Mouse (Mus musculus) MEL (cell line): ENCODE results near the gene Clcn6.

Experiments used
- CTCF ChIP-seq, 3 experiments: IDR thresholded peaks in 2 of 3; conservative IDR thresholded peaks in 1 of 3; 2 replicates each; pipeline ENCODE4 v1.5.1; 2011 to 2012; ENCODE audit warnings: low read length in 3 of 3, low read depth in 2 of 3, mild to moderate bottlenecking in 2 of 3, improper control_type of control experiment in 1 of 3, inconsistent platforms in 1 of 3, mixed read lengths in 1 of 3, moderate library complexity in 1 of 3; ENCODE audit not compliant: control insufficient read depth in 1 of 3, insufficient read depth in 1 of 3, poor library complexity in 1 of 3, severe bottlenecking in 1 of 3
- EP300 ChIP-seq, 2 experiments: IDR thresholded peaks; 2 replicates each; pipeline ENCODE4 v1.6.1; 2011; ENCODE audit warnings: improper control_type of control experiment in 2 of 2, low read length in 2 of 2, low read depth in 1 of 2, mild to moderate bottlenecking in 1 of 2
- KAT2A ChIP-seq: conservative IDR thresholded peaks from 2 replicates; pipeline ENCODE4 v1.6.1; 2012; ENCODE audit warnings: low read depth, low read length, improper control_type of control experiment, inconsistent platforms
- POLR2A ChIP-seq, 2 experiments: IDR thresholded peaks; 2 replicates each; pipeline ENCODE4 v1.6.1; 2011 to 2012; ENCODE audit warnings: low read length in 2 of 2, mild to moderate bottlenecking in 2 of 2, control low read depth in 1 of 2, improper control_type of control experiment in 1 of 2, low read depth in 1 of 2, moderate library complexity in 1 of 2; ENCODE audit not compliant: control insufficient read depth in 1 of 2, insufficient read depth in 1 of 2, poor library complexity in 1 of 2
- POLR2AphosphoS2 ChIP-seq: IDR thresholded peaks from 2 replicates; pipeline ENCODE4 v1.6.1; 2011; ENCODE audit warnings: low read length, improper control_type of control experiment
- POLR2AphosphoS5 ChIP-seq: IDR thresholded peaks from 2 replicates; pipeline ENCODE4 v1.6.1; 2012; ENCODE audit warnings: low read depth, borderline replicate concordance, mild to moderate bottlenecking, inconsistent platforms, low read length, moderate library complexity, mixed read lengths
- TAL1 ChIP-seq: IDR thresholded peaks from 2 replicates; pipeline ENCODE4 v1.6.1; 2012; ENCODE audit warnings: mild to moderate bottlenecking, inconsistent platforms, low read length, moderate library complexity, mixed read lengths
- USF2 ChIP-seq, 2 experiments: IDR thresholded peaks; 2 replicates each; pipeline ENCODE4 v1.6.1; 2011 to 2012; ENCODE audit warnings: improper control_type of control experiment in 2 of 2, low read length in 2 of 2, borderline replicate concordance in 1 of 2, inconsistent platforms in 1 of 2, low read depth in 1 of 2, mild to moderate bottlenecking in 1 of 2; ENCODE audit not compliant: insufficient read depth in 1 of 2
- ZKSCAN1 ChIP-seq: IDR thresholded peaks from 2 replicates; pipeline ENCODE4 v1.6.1; 2012; ENCODE audit warnings: low read depth, mild to moderate bottlenecking, inconsistent platforms, low read length, improper control_type of control experiment, moderate library complexity
- ZNF384 ChIP-seq: IDR thresholded peaks from 2 replicates; pipeline ENCODE4 v1.6.1; 2012; ENCODE audit warnings: low read depth, mild to moderate bottlenecking, inconsistent platforms, low read length, improper control_type of control experiment

- TF ChIP-seq ZNF384, result no peak
- TF ChIP-seq CTCF (IDR thresholded peaks at IDR 0.05 in 2 of 3, conservative IDR thresholded peaks at IDR 0.05 in 1 of 3; ENCODE audit: control insufficient read depth in 1 of 3, insufficient read depth in 1 of 3, low read depth in 2 of 3, low read length in 3 of 3, poor library complexity in 1 of 3, severe bottlenecking in 1 of 3), result no peak
- no peak for TF ChIP-seq EP300 (IDR thresholded peaks at IDR 0.05; ENCODE audit: low read depth in 1 of 2, low read length in 2 of 2)
- TF ChIP-seq POLR2A (IDR thresholded peaks at IDR 0.05; ENCODE audit: control insufficient read depth in 1 of 2, insufficient read depth in 1 of 2, low read depth in 1 of 2, low read length in 2 of 2, poor library complexity in 1 of 2), result no peak
- TF ChIP-seq USF2 (IDR thresholded peaks at IDR 0.05; ENCODE audit: borderline replicate concordance in 1 of 2, insufficient read depth in 1 of 2, low read depth in 1 of 2, low read length in 2 of 2), result no peak
- no peak for TF ChIP-seq POLR2AphosphoS5
- no peak for TF ChIP-seq ZKSCAN1
- no peak for TF ChIP-seq POLR2AphosphoS2
- no peak for TF ChIP-seq TAL1
- no peak for TF ChIP-seq KAT2A
Observed at GRCm38 (mm10) chr4:148041611-148042191, 3.1 kb upstream of the Clcn6 start.
